Mouse (Mus musculus) erythroblast, embryonic 14.5 days (primary cell): ENCODE measurements around the gene Tekt3.

Experiments
- GATA1 ChIP-seq: IDR thresholded peaks from 2 replicates; pipeline ENCODE4 v1.6.1; 2012; ENCODE audit warnings: low read length, inconsistent platforms, mixed read lengths
- TAL1 ChIP-seq: IDR thresholded peaks from 3 replicates; pipeline ENCODE4 v1.6.1; 2012; ENCODE audit warnings: low read length, inconsistent platforms, mixed read lengths

- TF ChIP-seq GATA1 (no peak), TAL1 (no peak)
Measured at GRCm38 (mm10) chr11:63134021-63134420, 72.6 kb downstream of the Tekt3 start.
